Mouse (Mus musculus): ENCODE measurements around the gene Cmc2. TPM values are rescaled to one million over a fixed set of nuclear protein-coding genes. Genes with fewer than 3 reads are reported as not detected.

Cmc2 gene
- polyA plus RNA-seq, 1 experiment from 2014 or later: 56.7 TPM

- H3K4me2 ChIP-seq: no peak overlapping the region
- H3K27me3 ChIP-seq: no peaks in the 10 kb centered on the region
- H3K4me3 ChIP-seq (replicated peaks): no peak overlapping the region
- no peak for ATAC-seq (ENCODE audit: insufficient read depth)
- H3K9me3 ChIP-seq (replicated peaks): 0 out of 2 replicates have a peak, but pooled peaks cover 3% of the 10 kb centered on the region
- 36% methylated on average over 2 of the region's 2 CpGs for WGBS (ENCODE audit: insufficient replicate concordance)
- H3K27ac ChIP-seq (replicated peaks): no peak overlapping the region
- no peak overlapping the region for H3K9ac ChIP-seq
- H3K36me3 ChIP-seq (replicated peaks): no peaks in the 10 kb centered on the region
- no peaks in the 10 kb centered on the region for H3K4me1 ChIP-seq (replicated peaks)
Observed at GRCm38 (mm10) chr8:116872761-116873342, 48.4 kb downstream of the Cmc2 start.

- no peak for ATAC-seq (ENCODE audit: insufficient read depth)
- H3K27ac ChIP-seq (replicated peaks): no peak overlapping the region
Observed at GRCm38 (mm10) chr8:116868699-116869098, 52.6 kb downstream of the Cmc2 start.

GRCm38 (mm10) chr8:116867321-116867720, 53.9 kb downstream of the Cmc2 start:
- H3K4me3 ChIP-seq (replicated peaks): no peak overlapping the region
- H3K9ac ChIP-seq: no peak overlapping the region
- WGBS (ENCODE audit: insufficient replicate concordance): 44% methylated on average over 9 of the region's 9 CpGs

More at GRCm38 (mm10) chr8:116868699-116869098, 52.6 kb downstream of the Cmc2 start:
- Histone ChIP-seq H3K4me2 (no peak overlapping the region), H3K9me3 (replicated peaks) (no peaks in the 10 kb centered on the region), H3K4me3 (replicated peaks) (no peak overlapping the region), H3K36me3 (replicated peaks) (no peaks in the 10 kb centered on the region), H3K27me3 (peaks cover 16% of the 10 kb centered on the region), H3K4me1 (replicated peaks) (no peaks in the 10 kb centered on the region), H3K9ac (no peak overlapping the region)
- 26% methylated on average over 4 of the region's 4 CpGs for WGBS (ENCODE audit: insufficient replicate concordance)

GRCm38 (mm10) chr8:116866118-116866903, 54.9 kb downstream of the Cmc2 start:
- Histone ChIP-seq H3K4me1 (replicated peaks) (0 out of 2 replicates have a peak, but pooled peaks cover 3% of the 10 kb centered on the region), H3K27ac (replicated peaks) (no peak overlapping the region), H3K36me3 (replicated peaks) (no peaks in the 10 kb centered on the region), H3K27me3 (peaks cover 29% of the 10 kb centered on the region), H3K4me3 (replicated peaks) (no peak overlapping the region), H3K4me2 (no peak overlapping the region), H3K9me3 (replicated peaks) (no peaks in the 10 kb centered on the region), H3K9ac (no peak overlapping the region)
- no peak for ATAC-seq (ENCODE audit: insufficient read depth)
- WGBS (ENCODE audit: insufficient replicate concordance): 49% methylated on average over 13 of the region's 13 CpGs

More at GRCm38 (mm10) chr8:116867321-116867720, 53.9 kb downstream of the Cmc2 start:
- Histone ChIP-seq H3K27ac (replicated peaks) (no peak overlapping the region), H3K9me3 (replicated peaks) (no peaks in the 10 kb centered on the region), H3K4me2 (no peak overlapping the region), H3K27me3 (peaks cover 24% of the 10 kb centered on the region), H3K36me3 (replicated peaks) (no peaks in the 10 kb centered on the region), H3K4me1 (replicated peaks) (0 out of 2 replicates have a peak, but pooled peaks cover 3% of the 10 kb centered on the region)
- no peak for ATAC-seq (ENCODE audit: insufficient read depth)

GRCm38 (mm10) chr8:116864514-116864913, 56.7 kb downstream of the Cmc2 start:
- Histone ChIP-seq H3K36me3 (replicated peaks) (no peaks in the 10 kb centered on the region), H3K4me1 (replicated peaks) (0 out of 2 replicates have a peak, but pooled peaks cover 3% of the 10 kb centered on the region), H3K4me3 (replicated peaks) (no peak overlapping the region), H3K9ac (no peak overlapping the region), H3K27me3 (peaks cover 29% of the 10 kb centered on the region), H3K4me2 (no peak overlapping the region), H3K27ac (replicated peaks) (no peak overlapping the region), H3K9me3 (replicated peaks) (no peaks in the 10 kb centered on the region)
- 66% methylated on average over 3 of the region's 3 CpGs for WGBS (ENCODE audit: insufficient replicate concordance)
- no peak for ATAC-seq (ENCODE audit: insufficient read depth)

- Histone ChIP-seq H3K9ac (no peak overlapping the region), H3K4me1 (replicated peaks) (0 out of 2 replicates have a peak, but pooled peaks cover 3% of the 10 kb centered on the region), H3K4me2 (no peak overlapping the region), H3K27ac (replicated peaks) (no peak overlapping the region), H3K4me3 (replicated peaks) (no peak overlapping the region), H3K36me3 (replicated peaks) (no peaks in the 10 kb centered on the region), H3K9me3 (replicated peaks) (no peaks in the 10 kb centered on the region), H3K27me3 (peaks cover 29% of the 10 kb centered on the region)
- ATAC-seq (ENCODE audit: insufficient read depth): no peak
- WGBS (ENCODE audit: insufficient replicate concordance): 41% methylated on average over 9 of the region's 9 CpGs
Observed at GRCm38 (mm10) chr8:116864022-116864387, 57.2 kb downstream of the Cmc2 start.

GRCm38 (mm10) chr8:116863357-116864021, 57.8 kb downstream of the Cmc2 start:
- peaks cover 29% of the 10 kb centered on the region for H3K27me3 ChIP-seq
- no peaks in the 10 kb centered on the region for H3K9me3 ChIP-seq (replicated peaks)
- 3% methylated on average over 30 of the region's 30 CpGs for WGBS (ENCODE audit: insufficient replicate concordance)
- 0 out of 2 replicates have a peak, but pooled peaks cover 3% of the 10 kb centered on the region for H3K4me1 ChIP-seq (replicated peaks)
- H3K9ac ChIP-seq: no peak overlapping the region
- no peaks in the 10 kb centered on the region for H3K36me3 ChIP-seq (replicated peaks)
- H3K27ac ChIP-seq (replicated peaks): no peak overlapping the region
- no peak for ATAC-seq (ENCODE audit: insufficient read depth)
- H3K4me3 ChIP-seq (replicated peaks): no peak overlapping the region
- peak overlapping the region; percentile 38 for H3K4me2 ChIP-seq

- 66% methylated on average over 4 of the region's 4 CpGs for WGBS (ENCODE audit: insufficient replicate concordance)
- Histone ChIP-seq H3K9ac (no peak overlapping the region), H3K27me3 (peaks cover 29% of the 10 kb centered on the region), H3K9me3 (replicated peaks) (no peaks in the 10 kb centered on the region), H3K4me3 (replicated peaks) (no peak overlapping the region), H3K4me1 (replicated peaks) (0 out of 2 replicates have a peak, but pooled peaks cover 3% of the 10 kb centered on the region), H3K36me3 (replicated peaks) (no peaks in the 10 kb centered on the region), H3K27ac (replicated peaks) (no peak overlapping the region), H3K4me2 (no peak overlapping the region)
- ATAC-seq (ENCODE audit: insufficient read depth): no peak
Observed at GRCm38 (mm10) chr8:116862191-116862590, 59.1 kb downstream of the Cmc2 start.

- Histone ChIP-seq H3K4me3 (replicated peaks) (no peak overlapping the region), H3K9ac (no peak overlapping the region), H3K4me1 (replicated peaks) (no peaks in the 10 kb centered on the region), H3K27me3 (no peaks in the 10 kb centered on the region), H3K36me3 (replicated peaks) (no peaks in the 10 kb centered on the region), H3K9me3 (replicated peaks) (no peaks in the 10 kb centered on the region), H3K27ac (replicated peaks) (no peak overlapping the region), H3K4me2 (no peak overlapping the region)
- ATAC-seq (ENCODE audit: insufficient read depth): no peak
- WGBS (ENCODE audit: insufficient replicate concordance): 74% methylated on average over 11 of the region's 11 CpGs
Observed at GRCm38 (mm10) chr8:116852042-116852441, 69.2 kb downstream of the Cmc2 start.

GRCm38 (mm10) chr8:116848042-116848441, 73.2 kb downstream of the Cmc2 start:
- Histone ChIP-seq H3K9ac (no peak overlapping the region), H3K27me3 (no peaks in the 10 kb centered on the region), H3K4me3 (replicated peaks) (no peak overlapping the region), H3K36me3 (replicated peaks) (no peaks in the 10 kb centered on the region), H3K9me3 (replicated peaks) (no peaks in the 10 kb centered on the region), H3K4me2 (no peak overlapping the region), H3K27ac (replicated peaks) (no peak overlapping the region), H3K4me1 (replicated peaks) (no peaks in the 10 kb centered on the region)
- 51% methylated on average over 3 of the region's 3 CpGs for WGBS (ENCODE audit: insufficient replicate concordance)
- ATAC-seq (ENCODE audit: insufficient read depth): no peak

GRCm38 (mm10) chr8:116842678-116843077, 78.6 kb downstream of the Cmc2 start:
- Histone ChIP-seq H3K36me3 (replicated peaks) (no peaks in the 10 kb centered on the region), H3K9me3 (replicated peaks) (no peaks in the 10 kb centered on the region), H3K27ac (replicated peaks) (no peak overlapping the region), H3K4me1 (replicated peaks) (no peaks in the 10 kb centered on the region), H3K4me2 (no peak overlapping the region), H3K4me3 (replicated peaks) (no peak overlapping the region), H3K27me3 (no peaks in the 10 kb centered on the region), H3K9ac (no peak overlapping the region)
- WGBS (ENCODE audit: insufficient replicate concordance): 62% methylated on average over 6 of the region's 6 CpGs
- ATAC-seq (ENCODE audit: insufficient read depth): no peak

Data from liver, embryonic 15.5 days (tissue).